Mouse (Mus musculus) olfactory bulb, adult 2 months (tissue): ENCODE results near the gene Ttc28.

Experiments
- CTCF ChIP-seq: fragments of 200-500 bp; IDR thresholded peaks from 2 replicates; pipeline ENCODE4 v1.5.1; 2012; ENCODE audit warnings: low read depth, mild to moderate bottlenecking, low read length, moderate library complexity; ENCODE audit not compliant: insufficient read depth
- POLR2A ChIP-seq: fragments of 200-500 bp; IDR thresholded peaks from 2 replicates; pipeline ENCODE4 v1.6.1; 2012; ENCODE audit warnings: mild to moderate bottlenecking, low read depth, low read length, moderate library complexity; ENCODE audit not compliant: insufficient read depth

DNA sequence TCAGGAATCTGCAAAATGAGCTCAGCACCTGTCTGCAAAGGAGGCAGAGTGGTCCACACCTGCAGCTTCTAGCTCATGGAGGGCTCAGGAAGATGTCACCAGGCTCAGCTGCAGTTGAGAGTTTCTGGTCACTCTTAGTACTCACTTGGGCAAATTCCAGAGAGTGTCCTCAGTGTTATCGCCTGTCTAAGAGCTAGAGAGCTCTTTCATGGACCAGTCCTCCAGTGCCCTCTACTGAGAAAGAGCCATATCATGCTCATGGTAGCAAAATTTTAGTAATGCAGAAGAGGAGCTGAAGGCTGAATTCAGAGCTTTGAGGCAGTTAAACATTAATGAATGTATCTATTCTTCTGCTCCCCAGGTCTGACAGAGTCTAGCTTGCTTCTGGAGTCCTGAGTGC lies 43.7 kb downstream of the Ttc28 start:
- TF ChIP-seq POLR2A (no peak), CTCF (no peak)
